Mouse (Mus musculus): ENCODE measurements around the gene Cr2. TPM values are rescaled to one million over a fixed set of nuclear protein-coding genes. Genes with fewer than 3 reads are reported as not detected.

Gene Cr2
- polyA plus RNA-seq, 1 experiment from 2014 or later, result 0.38 TPM

DNA sequence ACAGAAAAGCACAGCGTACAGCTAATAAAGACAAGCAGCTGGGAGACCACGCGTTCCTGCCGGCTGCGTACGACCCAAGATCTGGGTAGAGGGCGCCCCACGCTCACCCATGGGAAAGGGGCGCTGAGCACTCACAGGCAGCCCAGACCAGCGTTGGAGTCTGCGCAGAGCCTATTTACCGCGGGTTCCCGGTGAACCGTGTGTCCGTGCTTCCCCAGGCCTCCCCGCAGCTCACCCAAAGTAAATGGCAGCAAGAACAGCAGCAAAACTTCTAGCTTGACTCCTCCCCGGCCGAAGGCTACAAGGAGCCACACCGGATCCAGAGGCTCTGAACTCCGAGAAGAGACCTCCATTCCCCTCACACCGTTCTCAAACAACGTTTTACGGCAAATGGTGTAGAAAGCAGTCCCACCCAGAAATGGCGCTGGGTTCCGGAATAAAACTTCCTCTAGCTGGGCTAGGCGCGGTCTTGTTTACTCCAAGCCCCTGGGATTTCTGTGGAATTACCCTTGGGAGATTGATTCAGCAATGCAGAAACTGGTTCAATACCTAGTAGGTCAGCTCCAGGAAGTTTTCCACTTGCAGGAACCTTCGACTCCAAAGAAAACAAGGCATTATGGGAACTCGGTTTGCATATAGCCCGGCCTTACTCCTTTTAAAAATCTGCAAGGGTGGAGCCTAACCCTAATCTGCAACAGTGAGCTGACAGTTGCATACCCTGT, 45.4 kb downstream of the Cr2 start, which contains the start of gene Cr1l:
Cr1l (minus strand) TSS at position 634 of the 722 bp plus-strand sequence.
- peak within 1 kb of the TSS; percentile 59 to 77 for H3K4me3 ChIP-seq (ENCODE audit: control insufficient read depth in 1 of 2, insufficient read depth in 1 of 2, low read depth in 1 of 2, low read length in 2 of 2)
- ATAC-seq (ENCODE audit: insufficient number of reproducible peaks, insufficient read depth, low FRiP score, low read depth), result peak; percentile 96
- H3K36me3 ChIP-seq (ENCODE audit: control insufficient read depth, insufficient read depth, low read length), result peaks cover 27% of the 10 kb centered on the region
- peak within 1 kb of the TSS; percentile 96 for H3K9ac ChIP-seq (ENCODE audit: low read length)
- H3K27ac ChIP-seq (replicated peaks in 1 of 2; ENCODE audit: control insufficient read depth in 1 of 2, insufficient read depth in 1 of 2, low read depth in 2 of 2, low read length in 2 of 2), result peak within 1 kb of the TSS; percentile 95 to 99
- no peaks in the 10 kb centered on the region for H3K27me3 ChIP-seq (ENCODE audit: control insufficient read depth, insufficient read depth, low read length)
- peak within 1 kb of the TSS; percentile 81 for H3K4me2 ChIP-seq (ENCODE audit: low read length)
- H3K9me3 ChIP-seq (ENCODE audit: control insufficient read depth, low read length), result no peaks in the 10 kb centered on the region
- under 1% methylated on average over 31 of the region's 31 CpGs for WGBS
- H3K4me1 ChIP-seq (ENCODE audit: control insufficient read depth in 2 of 2, insufficient read depth in 2 of 2, low read length in 2 of 2), result 0 out of 4 replicates have a peak, but pooled peaks cover 0 to 4% of the 10 kb centered on the region in 2 experiments

GRCm38 (mm10) chr1:195130479-195130878, 46.0 kb downstream of the Cr2 start:
- 0 out of 4 replicates have a peak, but pooled peaks cover 0 to 4% of the 10 kb centered on the region in 2 experiments for H3K4me1 ChIP-seq (ENCODE audit: control insufficient read depth in 2 of 2, insufficient read depth in 2 of 2, low read length in 2 of 2)
- WGBS, result 7% methylated on average over 2 of the region's 2 CpGs
- H3K9me3 ChIP-seq (ENCODE audit: control insufficient read depth, low read length), result no peaks in the 10 kb centered on the region
- peak overlapping the region in 1 of 2 experiments; percentile 95; a peak in 2 of 4 replicates for H3K27ac ChIP-seq (replicated peaks in 1 of 2; ENCODE audit: control insufficient read depth in 1 of 2, insufficient read depth in 1 of 2, low read depth in 2 of 2, low read length in 2 of 2)
- peaks cover 34% of the 10 kb centered on the region for H3K36me3 ChIP-seq (ENCODE audit: control insufficient read depth, insufficient read depth, low read length)
- no peak for ATAC-seq (ENCODE audit: insufficient number of reproducible peaks, insufficient read depth, low FRiP score, low read depth)
- peak overlapping the region; percentile 96 for H3K9ac ChIP-seq (ENCODE audit: low read length)
- no peaks in the 10 kb centered on the region for H3K27me3 ChIP-seq (ENCODE audit: control insufficient read depth, insufficient read depth, low read length)
- peak overlapping the region; percentile 81 for H3K4me2 ChIP-seq (ENCODE audit: low read length)
- peak overlapping the region; percentile 59 to 77 for H3K4me3 ChIP-seq (ENCODE audit: control insufficient read depth in 1 of 2, insufficient read depth in 1 of 2, low read depth in 1 of 2, low read length in 2 of 2)

DNA sequence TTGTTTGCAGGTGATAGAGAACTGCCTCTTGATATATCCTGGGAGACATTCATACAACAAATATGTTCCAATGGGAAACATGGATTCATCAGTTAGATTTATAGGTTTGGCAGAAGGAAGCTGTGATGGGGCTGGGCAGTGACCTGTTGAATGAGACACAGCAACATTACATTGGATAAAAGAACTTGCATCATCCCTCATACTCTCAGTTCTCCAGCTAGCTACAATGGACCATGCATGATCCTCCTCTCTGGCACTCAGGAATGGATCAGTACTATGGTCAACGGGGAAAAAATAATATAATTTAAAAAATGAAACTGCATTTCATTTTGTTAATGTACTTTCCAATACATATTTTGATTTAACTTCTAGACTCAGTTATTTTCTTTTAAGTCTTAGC, 46.6 kb downstream of the Cr2 start:
- Histone ChIP-seq H3K27ac (replicated peaks in 1 of 2; ENCODE audit: control insufficient read depth in 1 of 2, insufficient read depth in 1 of 2, low read depth in 2 of 2, low read length in 2 of 2) (no peak overlapping the region), H3K4me2 (ENCODE audit: low read length) (peak overlapping the region; percentile 81), H3K9me3 (ENCODE audit: control insufficient read depth, low read length) (no peaks in the 10 kb centered on the region), H3K9ac (ENCODE audit: low read length) (no peak overlapping the region), H3K4me3 (ENCODE audit: control insufficient read depth in 1 of 2, insufficient read depth in 1 of 2, low read depth in 1 of 2, low read length in 2 of 2) (no peak overlapping the region), H3K4me1 (ENCODE audit: control insufficient read depth in 2 of 2, insufficient read depth in 2 of 2, low read length in 2 of 2) (0 out of 4 replicates have a peak, but pooled peaks cover 0 to 4% of the 10 kb centered on the region in 2 experiments), H3K36me3 (ENCODE audit: control insufficient read depth, insufficient read depth, low read length) (peaks cover 40% of the 10 kb centered on the region), H3K27me3 (ENCODE audit: control insufficient read depth, insufficient read depth, low read length) (no peaks in the 10 kb centered on the region)
- 80% methylated on average over 1 of the region's 1 CpGs for WGBS
- ATAC-seq (ENCODE audit: insufficient number of reproducible peaks, insufficient read depth, low FRiP score, low read depth), result no peak

GRCm38 (mm10) chr1:195114414-195114813, 62.1 kb downstream of the Cr2 start:
- 76% methylated on average over 1 of the region's 1 CpGs for WGBS

GRCm38 (mm10) chr1:195113621-195114020, 62.9 kb downstream of the Cr2 start:
- Histone ChIP-seq H3K4me1 (ENCODE audit: control insufficient read depth in 2 of 2, insufficient read depth in 2 of 2, low read length in 2 of 2) (no peaks in the 10 kb centered on the region), H3K9me3 (ENCODE audit: control insufficient read depth, low read length) (no peaks in the 10 kb centered on the region), H3K4me2 (ENCODE audit: low read length) (no peak overlapping the region), H3K4me3 (ENCODE audit: control insufficient read depth in 1 of 2, insufficient read depth in 1 of 2, low read depth in 1 of 2, low read length in 2 of 2) (no peak overlapping the region), H3K36me3 (ENCODE audit: control insufficient read depth, insufficient read depth, low read length) (peaks cover 75% of the 10 kb centered on the region), H3K9ac (ENCODE audit: low read length) (no peak overlapping the region), H3K27ac (replicated peaks in 1 of 2; ENCODE audit: control insufficient read depth in 1 of 2, insufficient read depth in 1 of 2, low read depth in 2 of 2, low read length in 2 of 2) (no peak overlapping the region), H3K27me3 (ENCODE audit: control insufficient read depth, insufficient read depth, low read length) (no peaks in the 10 kb centered on the region)
- 83% methylated on average over 4 of the region's 4 CpGs for WGBS
- ATAC-seq (ENCODE audit: insufficient number of reproducible peaks, insufficient read depth, low FRiP score, low read depth), result no peak

More at GRCm38 (mm10) chr1:195114414-195114813, 62.1 kb downstream of the Cr2 start:
- no peaks in the 10 kb centered on the region for H3K27me3 ChIP-seq (ENCODE audit: control insufficient read depth, insufficient read depth, low read length)
- H3K9ac ChIP-seq (ENCODE audit: low read length), result no peak overlapping the region
- no peak for ATAC-seq (ENCODE audit: insufficient number of reproducible peaks, insufficient read depth, low FRiP score, low read depth)
- peaks cover 79% of the 10 kb centered on the region for H3K36me3 ChIP-seq (ENCODE audit: control insufficient read depth, insufficient read depth, low read length)
- H3K4me2 ChIP-seq (ENCODE audit: low read length), result no peak overlapping the region
- H3K27ac ChIP-seq (replicated peaks in 1 of 2; ENCODE audit: control insufficient read depth in 1 of 2, insufficient read depth in 1 of 2, low read depth in 2 of 2, low read length in 2 of 2), result no peak overlapping the region
- H3K9me3 ChIP-seq (ENCODE audit: control insufficient read depth, low read length), result no peaks in the 10 kb centered on the region
- H3K4me3 ChIP-seq (ENCODE audit: control insufficient read depth in 1 of 2, insufficient read depth in 1 of 2, low read depth in 1 of 2, low read length in 2 of 2), result no peak overlapping the region
- H3K4me1 ChIP-seq (ENCODE audit: control insufficient read depth in 2 of 2, insufficient read depth in 2 of 2, low read length in 2 of 2), result no peaks in the 10 kb centered on the region

- no peak overlapping the region for H3K4me3 ChIP-seq (ENCODE audit: control insufficient read depth in 1 of 2, insufficient read depth in 1 of 2, low read depth in 1 of 2, low read length in 2 of 2)
- peaks cover 0 to 5% of the 10 kb centered on the region in 2 experiments; a peak in 1 of 4 replicates for H3K4me1 ChIP-seq (ENCODE audit: control insufficient read depth in 2 of 2, insufficient read depth in 2 of 2, low read length in 2 of 2)
- H3K27ac ChIP-seq (replicated peaks in 1 of 2; ENCODE audit: control insufficient read depth in 1 of 2, insufficient read depth in 1 of 2, low read depth in 2 of 2, low read length in 2 of 2), result no peak overlapping the region
- 6% methylated on average over 4 of the region's 4 CpGs for WGBS
- no peaks in the 10 kb centered on the region for H3K27me3 ChIP-seq (ENCODE audit: control insufficient read depth, insufficient read depth, low read length)
- ATAC-seq (ENCODE audit: insufficient number of reproducible peaks, insufficient read depth, low FRiP score, low read depth), result no peak
- H3K9ac ChIP-seq (ENCODE audit: low read length), result no peak overlapping the region
- H3K4me2 ChIP-seq (ENCODE audit: low read length), result no peak overlapping the region
- no peaks in the 10 kb centered on the region for H3K9me3 ChIP-seq (ENCODE audit: control insufficient read depth, low read length)
- peaks cover 54% of the 10 kb centered on the region for H3K36me3 ChIP-seq (ENCODE audit: control insufficient read depth, insufficient read depth, low read length)
Observed at GRCm38 (mm10) chr1:195100693-195101092, 75.8 kb downstream of the Cr2 start.

DNA sequence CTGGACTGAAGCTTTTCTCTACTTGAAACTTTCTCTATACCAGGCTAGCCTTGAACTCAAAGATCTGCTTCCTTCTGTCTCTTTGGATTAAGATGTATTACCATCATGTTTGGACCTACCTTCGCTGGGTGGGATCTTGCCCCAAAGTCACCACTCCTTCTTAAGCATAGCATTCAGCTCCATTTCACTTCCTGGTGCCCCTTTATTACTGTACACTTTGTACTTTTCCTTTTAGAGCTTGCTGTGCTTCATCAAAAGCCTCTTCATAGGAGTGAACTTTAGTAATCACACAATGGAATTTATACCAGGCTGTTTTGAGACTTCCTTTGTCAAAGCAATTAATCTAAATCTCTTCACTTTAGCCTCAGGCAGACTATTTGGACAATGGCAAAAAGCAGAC, 78.5 kb downstream of the Cr2 start:
- ATAC-seq (ENCODE audit: insufficient number of reproducible peaks, insufficient read depth, low FRiP score, low read depth), result no peak
- Histone ChIP-seq H3K9ac (ENCODE audit: low read length) (no peak overlapping the region), H3K9me3 (ENCODE audit: control insufficient read depth, low read length) (no peaks in the 10 kb centered on the region), H3K4me2 (ENCODE audit: low read length) (no peak overlapping the region), H3K27me3 (ENCODE audit: control insufficient read depth, insufficient read depth, low read length) (no peaks in the 10 kb centered on the region), H3K27ac (replicated peaks in 1 of 2; ENCODE audit: control insufficient read depth in 1 of 2, insufficient read depth in 1 of 2, low read depth in 2 of 2, low read length in 2 of 2) (no peak overlapping the region), H3K36me3 (ENCODE audit: control insufficient read depth, insufficient read depth, low read length) (peaks cover 29% of the 10 kb centered on the region), H3K4me3 (ENCODE audit: control insufficient read depth in 1 of 2, insufficient read depth in 1 of 2, low read depth in 1 of 2, low read length in 2 of 2) (no peak overlapping the region), H3K4me1 (ENCODE audit: control insufficient read depth in 2 of 2, insufficient read depth in 2 of 2, low read length in 2 of 2) (peaks cover 0 to 5% of the 10 kb centered on the region in 2 experiments; a peak in 1 of 4 replicates)
- 94% methylated on average over 1 of the region's 1 CpGs for WGBS
